Mouse (Mus musculus): Measurements from ENCODE around the gene Slc25a51. TPM values are rescaled to one million over a fixed set of nuclear protein-coding genes. Genes with fewer than 3 reads are reported as not detected.
"Not testable (repeated sequence)": the region's sequence is repeated elsewhere in the genome, so short reads cannot be mapped to it uniquely, and the experiment has no call there.

Slc25a51 gene
- total and polyA plus RNA-seq, 2 experiments from 2014 or later = 69.7 to 132 TPM

DNA sequence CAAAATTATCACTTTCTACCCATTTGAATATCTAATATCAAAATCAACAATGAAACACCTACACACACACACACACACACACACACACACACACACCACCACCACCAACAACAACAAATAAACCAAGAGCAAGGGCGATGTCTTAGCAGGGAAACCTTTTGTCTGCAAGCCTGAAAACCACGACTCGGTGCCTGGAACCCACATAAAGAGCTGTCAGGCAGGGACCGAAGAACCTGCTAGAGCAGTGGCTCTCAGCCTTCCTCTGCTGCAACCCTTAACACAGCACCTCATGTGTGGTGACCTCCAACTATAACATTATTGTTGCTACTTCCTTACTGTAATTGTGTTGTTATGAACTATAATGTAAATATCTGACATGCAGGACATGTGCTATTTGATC lies 6.3 kb downstream of the Slc25a51 start:
- H3K4me3 ChIP-seq (ENCODE audit: low read depth, low read length) = no peak overlapping the region
- H3K4me2 ChIP-seq (ENCODE audit: low read depth, low read length, poor library complexity, severe bottlenecking) = no peak overlapping the region
- DNase-seq (ENCODE audit: low spot score) = no peak
- WGBS = 93% methylated on average over 4 of the region's 4 CpGs
- no peak overlapping the region for H3K9ac ChIP-seq (replicated peaks; ENCODE audit: low read length, poor library complexity, severe bottlenecking)
- peaks cover 26% of the 10 kb centered on the region for H3K36me3 ChIP-seq (ENCODE audit: insufficient read depth, low read length)
- TF ChIP-seq CTCF (IDR thresholded peaks at IDR 0.05) = no peak
- no peak overlapping the region for H3K27ac ChIP-seq (ENCODE audit: low read depth, low read length)
- peaks cover 10% of the 10 kb centered on the region; the same call in 1 of the 2 replicates for H3K4me1 ChIP-seq (ENCODE audit: insufficient read depth, low read length)
- no peak for ATAC-seq (ENCODE audit: low FRiP score)
- no peaks in the 10 kb centered on the region for H3K9me3 ChIP-seq (ENCODE audit: low read length)
- H3K27me3 ChIP-seq (ENCODE audit: insufficient read depth, low read length) = no peaks in the 10 kb centered on the region

- H3K9ac ChIP-seq (replicated peaks; ENCODE audit: low read length, poor library complexity, severe bottlenecking) = no peak overlapping the region
- H3K36me3 ChIP-seq (ENCODE audit: insufficient read depth, low read length) = peaks cover 26% of the 10 kb centered on the region
- 97% methylated on average over 45 of the region's 45 CpGs for WGBS
- H3K4me1 ChIP-seq (ENCODE audit: insufficient read depth, low read length) = no peaks in the 10 kb centered on the region
- H3K4me2 ChIP-seq (ENCODE audit: low read depth, low read length, poor library complexity, severe bottlenecking) = no peak overlapping the region
- ATAC-seq (ENCODE audit: low FRiP score) = no peak
- no peak for TF ChIP-seq CTCF (IDR thresholded peaks at IDR 0.05)
- H3K9me3 ChIP-seq (ENCODE audit: low read length) = no peaks in the 10 kb centered on the region
- no peak overlapping the region for H3K27ac ChIP-seq (ENCODE audit: low read depth, low read length)
- no peak for DNase-seq (ENCODE audit: low spot score)
- H3K27me3 ChIP-seq (ENCODE audit: insufficient read depth, low read length) = no peaks in the 10 kb centered on the region
- no peak overlapping the region for H3K4me3 ChIP-seq (ENCODE audit: low read depth, low read length)
Measured at GRCm38 (mm10) chr4:45399421-45400210, 8.9 kb downstream of the Slc25a51 start.

DNA sequence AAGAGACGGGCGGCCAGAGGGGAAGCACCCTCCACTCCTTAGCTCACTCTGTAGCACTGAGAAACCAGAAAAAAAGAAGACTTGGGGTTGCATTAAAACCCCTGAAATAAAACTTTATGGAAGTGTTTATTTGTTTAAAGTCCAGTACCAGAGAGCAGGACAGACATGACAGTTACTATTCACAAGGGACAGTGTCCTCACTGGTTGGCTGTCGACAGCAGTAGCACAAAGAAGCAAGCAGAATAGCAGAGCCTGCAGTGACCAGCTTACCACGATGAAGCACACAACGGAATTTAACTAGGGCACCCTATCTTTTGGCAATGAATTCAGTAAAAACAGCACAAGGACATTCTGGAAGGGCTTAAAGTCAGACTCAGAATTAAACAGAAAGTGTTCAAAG lies 10.3 kb downstream of the Slc25a51 start:
- not testable (repeated sequence) for H3K4me2 ChIP-seq (ENCODE audit: low read depth, low read length, poor library complexity, severe bottlenecking); ATAC-seq (ENCODE audit: low FRiP score); H3K4me1 ChIP-seq (ENCODE audit: insufficient read depth, low read length); DNase-seq (ENCODE audit: low spot score); H3K27me3 ChIP-seq (ENCODE audit: insufficient read depth, low read length); H3K4me3 ChIP-seq (ENCODE audit: low read depth, low read length); H3K27ac ChIP-seq (ENCODE audit: low read depth, low read length); H3K9me3 ChIP-seq (ENCODE audit: low read length); H3K9ac ChIP-seq (replicated peaks; ENCODE audit: low read length, poor library complexity, severe bottlenecking)
- 77% methylated on average over 5 of the region's 5 CpGs for WGBS
- peaks cover 17% of the 10 kb centered on the region for H3K36me3 ChIP-seq (ENCODE audit: insufficient read depth, low read length)

GRCm38 (mm10) chr4:45396211-45396610 lies 12.4 kb downstream of the Slc25a51 start:
- H3K27ac ChIP-seq (ENCODE audit: low read depth, low read length); H3K4me3 ChIP-seq (ENCODE audit: low read depth, low read length); H3K9ac ChIP-seq (replicated peaks; ENCODE audit: low read length, poor library complexity, severe bottlenecking); ATAC-seq (ENCODE audit: low FRiP score); H3K27me3 ChIP-seq (ENCODE audit: insufficient read depth, low read length); H3K4me2 ChIP-seq (ENCODE audit: low read depth, low read length, poor library complexity, severe bottlenecking); H3K4me1 ChIP-seq (ENCODE audit: insufficient read depth, low read length); DNase-seq (ENCODE audit: low spot score); H3K9me3 ChIP-seq (ENCODE audit: low read length): not testable (repeated sequence)
- H3K36me3 ChIP-seq (ENCODE audit: insufficient read depth, low read length) = peaks cover 14% of the 10 kb centered on the region
- 91% methylated on average over 6 of the region's 6 CpGs for WGBS

- H3K4me3 ChIP-seq (ENCODE audit: low read depth, low read length) = no peak overlapping the region
- ATAC-seq (ENCODE audit: low FRiP score) (no peak), DNase-seq (ENCODE audit: low spot score) (no peak)
- H3K9ac ChIP-seq (replicated peaks; ENCODE audit: low read length, poor library complexity, severe bottlenecking) = no peak overlapping the region
- no peaks in the 10 kb centered on the region for H3K27me3 ChIP-seq (ENCODE audit: insufficient read depth, low read length)
- no peaks in the 10 kb centered on the region for H3K4me1 ChIP-seq (ENCODE audit: insufficient read depth, low read length)
- peaks cover 1% of the 10 kb centered on the region; the same call in 1 of the 2 replicates for H3K36me3 ChIP-seq (ENCODE audit: insufficient read depth, low read length)
- no peak overlapping the region for H3K4me2 ChIP-seq (ENCODE audit: low read depth, low read length, poor library complexity, severe bottlenecking)
- H3K27ac ChIP-seq (ENCODE audit: low read depth, low read length) = no peak overlapping the region
- WGBS = 80% methylated on average over 5 of the region's 5 CpGs
- no peak for TF ChIP-seq CTCF (IDR thresholded peaks at IDR 0.05)
- no peaks in the 10 kb centered on the region for H3K9me3 ChIP-seq (ENCODE audit: low read length)
Measured at GRCm38 (mm10) chr4:45393658-45394057, 14.9 kb downstream of the Slc25a51 start.

- Histone ChIP-seq H3K4me3 (ENCODE audit: low read depth, low read length) (no peak overlapping the region), H3K27ac (ENCODE audit: low read depth, low read length) (no peak overlapping the region), H3K27me3 (ENCODE audit: insufficient read depth, low read length) (no peaks in the 10 kb centered on the region), H3K9ac (replicated peaks; ENCODE audit: low read length, poor library complexity, severe bottlenecking) (no peak overlapping the region), H3K36me3 (ENCODE audit: insufficient read depth, low read length) (no peaks in the 10 kb centered on the region; the same call in 1 of the 2 replicates), H3K4me1 (ENCODE audit: insufficient read depth, low read length) (no peaks in the 10 kb centered on the region), H3K4me2 (ENCODE audit: low read depth, low read length, poor library complexity, severe bottlenecking) (no peak overlapping the region), H3K9me3 (ENCODE audit: low read length) (no peaks in the 10 kb centered on the region)
- TF ChIP-seq CTCF (IDR thresholded peaks at IDR 0.05) = no peak
- 85% methylated on average over 8 of the region's 8 CpGs for WGBS
- no peak for ATAC-seq (ENCODE audit: low FRiP score)
- DNase-seq (ENCODE audit: low spot score) = no peak
Measured at GRCm38 (mm10) chr4:45392994-45393393, 15.6 kb downstream of the Slc25a51 start.
